Mouse (Mus musculus) urinary bladder, adult 18-20 months (tissue): ENCODE results near the gene Lmtk2.

Experiments used
- DNase-seq, 2 experiments: peaks; one replicate each; pipeline ENCODE4 v3.0.0; 2022; ENCODE audit warnings: low spot score in 2 of 2, mixed read lengths in 2 of 2

Gene Lmtk2

DNA sequence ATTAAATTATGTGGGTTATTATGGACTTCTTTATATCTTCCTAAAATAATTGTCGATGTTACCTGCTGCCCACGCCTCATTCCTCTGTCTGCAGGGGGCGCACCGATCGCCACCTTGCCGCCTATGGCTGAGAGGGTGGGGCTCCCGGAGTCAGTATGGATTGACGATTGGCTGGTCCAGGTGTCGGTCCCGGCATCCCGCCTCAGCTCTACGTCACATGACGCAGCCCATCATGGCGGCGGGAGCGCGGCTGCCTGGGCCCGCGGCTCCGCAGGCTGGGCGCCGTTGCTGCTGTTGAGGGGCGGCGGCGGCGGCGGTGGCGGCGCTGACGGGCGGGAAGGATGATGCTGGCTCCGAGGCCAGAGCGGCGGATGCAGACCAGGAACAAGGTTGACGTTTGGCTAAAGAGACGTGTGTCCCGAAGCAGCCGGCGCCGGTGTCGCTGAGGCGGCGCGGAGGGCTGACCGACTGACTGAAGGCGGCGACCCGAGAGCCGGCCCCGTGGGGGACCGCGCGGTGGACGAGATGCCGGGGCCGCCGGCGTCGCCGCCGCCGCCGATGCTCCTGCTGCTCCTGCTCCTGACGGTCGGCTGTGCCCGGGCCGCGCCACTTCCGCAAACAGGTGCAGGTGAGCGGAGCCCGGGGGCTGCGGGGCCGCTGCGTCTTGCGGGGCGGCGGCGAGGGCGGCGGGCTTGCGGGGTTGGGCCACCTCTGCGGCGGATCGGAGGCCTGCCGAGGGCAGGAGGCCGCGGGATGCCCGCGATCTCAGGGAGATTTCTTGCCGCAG lies at the start of gene Lmtk2:
Lmtk2 (plus strand) TSS at position 288 of the 787 bp plus-strand sequence.
- DNase-seq: peak; percentile 95 to 98

DNA sequence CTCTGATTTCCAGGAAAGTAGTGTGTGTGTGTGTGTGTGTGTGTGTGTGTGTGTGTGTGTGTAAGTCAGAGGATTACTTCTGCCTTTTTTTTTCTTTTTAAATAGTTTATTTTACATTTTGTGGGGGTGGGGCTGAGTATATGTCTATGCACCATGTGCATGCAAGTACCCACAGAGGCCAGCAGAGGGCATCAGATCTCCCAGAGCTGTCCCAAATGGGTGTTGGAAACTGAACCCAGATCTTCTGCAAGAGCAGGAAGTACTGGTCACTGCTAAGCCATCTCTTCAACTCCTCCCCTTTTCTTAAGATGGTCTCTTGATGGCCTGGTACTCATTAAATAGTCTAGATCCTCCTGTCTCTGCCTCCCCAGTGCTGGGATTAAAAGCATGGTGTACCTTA lies 49.0 kb upstream of the Lmtk2 start:
- DNase-seq: no peak

DNA sequence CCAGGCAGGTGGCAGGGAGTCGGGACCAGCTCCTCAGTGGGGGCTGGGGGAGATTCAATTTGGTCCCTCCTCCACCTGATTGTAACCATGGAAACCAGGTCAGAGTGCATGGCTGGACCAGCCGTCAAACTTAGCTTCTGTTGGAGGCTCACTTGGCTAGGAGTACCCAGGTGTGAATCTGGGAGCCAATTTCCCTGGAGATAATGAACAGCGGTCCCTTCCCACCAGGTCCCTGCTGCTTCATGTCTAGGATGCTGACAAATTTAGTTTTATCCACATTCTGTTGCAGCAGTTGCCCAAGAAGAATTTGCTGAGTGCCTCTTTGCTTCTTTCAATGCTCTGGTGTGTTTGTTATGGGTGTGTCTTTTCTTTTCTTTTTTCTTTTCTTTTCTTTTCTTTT lies 46.8 kb upstream of the Lmtk2 start:
- no peak for DNase-seq

DNA sequence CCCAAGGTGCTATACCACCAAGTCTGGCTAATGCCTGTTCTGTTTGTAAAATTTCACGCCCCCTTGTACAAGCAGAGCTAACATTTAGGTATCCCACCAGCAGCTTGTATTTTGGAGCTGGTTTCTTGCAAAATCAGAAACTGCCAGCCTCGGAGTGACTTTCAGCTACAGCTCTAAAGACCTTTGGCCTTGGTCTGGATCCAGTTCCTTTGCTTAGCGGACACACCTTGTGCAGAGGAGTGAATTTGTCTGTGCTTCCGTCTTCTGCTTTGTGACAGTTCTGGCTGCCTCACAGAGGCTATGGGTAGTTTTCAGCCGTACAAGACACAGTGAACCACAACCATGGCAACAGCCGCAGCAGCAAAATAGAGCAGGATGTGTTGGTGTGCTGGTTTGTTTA lies 45.9 kb upstream of the Lmtk2 start:
- DNase-seq: no peak

DNA sequence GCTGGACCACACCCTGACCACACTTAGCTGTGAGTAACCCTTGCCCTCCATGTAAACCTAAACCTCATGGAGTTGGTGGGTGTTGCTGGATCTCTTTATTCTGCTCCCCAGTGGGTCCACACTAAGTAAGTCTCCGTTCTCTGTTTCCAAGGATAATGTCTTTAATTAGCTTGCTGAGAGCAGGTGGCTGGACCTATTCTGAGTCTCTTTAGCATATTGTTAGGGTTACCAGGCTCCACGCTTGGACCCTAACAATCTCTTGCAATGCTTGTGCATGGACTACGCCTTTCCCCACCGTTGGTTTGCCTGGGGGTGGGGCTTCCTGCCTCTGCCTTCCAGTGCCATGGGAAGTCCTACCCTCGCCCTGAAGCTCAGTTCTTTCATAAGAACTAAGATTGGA lies 36.1 kb upstream of the Lmtk2 start:
- DNase-seq: no peak

DNA sequence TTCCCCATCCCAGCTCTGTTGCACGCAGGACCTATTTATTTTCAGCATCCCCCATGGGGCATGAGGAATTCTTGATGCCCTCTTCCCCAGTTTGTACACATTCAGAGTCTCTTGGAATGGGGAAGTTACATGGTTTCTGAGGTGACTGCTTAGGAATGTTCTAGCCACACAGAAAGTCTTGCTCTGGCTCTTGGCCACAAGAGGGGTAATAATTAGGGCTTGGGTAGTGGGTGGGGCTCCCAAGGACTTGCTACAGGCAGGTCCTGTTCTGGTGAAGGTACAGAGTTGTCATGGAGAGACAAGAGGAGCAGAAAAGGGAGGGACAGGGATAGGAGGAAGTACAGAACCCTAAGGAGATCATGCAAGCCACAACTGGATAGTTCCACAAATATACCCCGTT lies 34.2 kb upstream of the Lmtk2 start:
- peak in 1 of 2 experiments; percentile 5 for DNase-seq

DNA sequence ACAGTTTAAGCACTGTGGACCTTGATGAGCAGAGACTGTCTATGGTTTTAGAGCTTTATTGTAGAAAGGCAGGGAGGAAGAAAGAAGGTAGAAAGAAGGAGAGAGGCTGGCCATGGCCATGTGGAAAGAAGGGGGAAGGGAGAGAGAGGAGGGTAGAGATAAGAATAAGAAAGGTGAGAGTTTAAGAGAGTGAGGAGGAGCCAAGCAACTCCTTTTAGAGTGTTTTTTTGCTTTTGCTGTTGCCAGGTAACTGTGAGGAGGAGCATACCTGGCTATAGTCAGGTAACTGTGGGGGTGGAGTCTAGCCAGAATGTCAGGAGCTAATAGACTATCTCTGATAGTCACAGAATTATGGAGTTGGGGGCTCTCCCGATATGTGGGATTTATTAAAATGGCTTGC lies 30.2 kb upstream of the Lmtk2 start:
- DNase-seq: no peak

DNA sequence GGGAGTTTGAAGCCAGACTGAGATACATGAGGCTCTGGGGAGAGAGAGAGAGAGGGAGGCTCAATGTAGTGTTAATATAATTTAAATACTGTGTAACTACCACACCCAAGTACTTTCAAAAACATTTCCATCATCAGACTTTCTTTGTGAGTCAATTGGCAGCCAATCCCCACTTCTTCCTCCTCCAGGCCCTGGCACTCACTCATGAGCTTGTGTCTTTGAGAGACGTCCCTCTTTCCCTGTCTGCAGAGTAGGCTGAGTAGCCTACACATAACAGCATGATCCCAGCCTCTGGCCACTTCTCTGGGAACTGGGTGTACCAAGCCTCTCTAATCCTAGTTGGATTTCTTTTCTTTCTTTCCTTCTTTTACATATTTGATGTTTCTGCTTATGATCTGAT lies 29.0 kb upstream of the Lmtk2 start:
- DNase-seq: no peak

DNA sequence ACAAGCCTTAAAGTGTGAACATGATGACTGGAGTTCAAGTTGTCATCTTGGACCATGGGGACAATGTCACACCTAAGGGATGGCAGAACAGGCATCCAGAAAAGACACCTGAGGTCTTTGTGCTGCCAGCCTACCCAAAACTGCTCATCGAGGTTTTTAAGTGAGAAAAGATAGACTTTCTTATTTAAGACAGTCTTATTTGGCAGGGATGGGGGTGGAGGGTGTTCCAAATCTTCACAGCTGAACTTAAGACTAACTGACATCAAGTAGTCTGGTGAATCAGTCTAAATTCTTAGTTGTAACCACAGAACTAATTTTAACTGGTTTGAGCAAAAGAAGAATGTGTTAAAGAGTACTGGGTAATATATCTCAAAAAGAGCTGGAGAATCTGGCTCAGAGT lies 22.7 kb upstream of the Lmtk2 start:
- no peak for DNase-seq

DNA sequence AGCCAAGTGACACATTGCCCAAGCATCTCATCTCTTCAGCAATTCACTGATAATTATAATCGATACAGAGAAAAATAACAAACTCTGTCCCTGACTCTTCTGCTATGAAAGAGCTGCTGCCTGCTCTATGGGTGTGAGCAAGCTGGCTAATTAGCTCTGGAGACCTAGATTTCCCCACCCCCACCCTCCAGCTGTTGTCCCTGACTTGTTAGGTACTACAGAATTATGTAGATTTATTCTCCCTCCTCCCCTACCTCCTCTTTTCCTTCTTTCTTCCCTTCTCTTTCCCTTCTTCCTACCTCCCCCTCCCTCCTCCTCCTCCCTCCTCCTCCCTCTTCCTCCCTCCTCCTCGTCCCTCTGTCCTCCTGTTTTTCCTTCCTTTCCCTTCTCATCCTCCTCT lies 19.4 kb upstream of the Lmtk2 start:
- DNase-seq: no peak

DNA sequence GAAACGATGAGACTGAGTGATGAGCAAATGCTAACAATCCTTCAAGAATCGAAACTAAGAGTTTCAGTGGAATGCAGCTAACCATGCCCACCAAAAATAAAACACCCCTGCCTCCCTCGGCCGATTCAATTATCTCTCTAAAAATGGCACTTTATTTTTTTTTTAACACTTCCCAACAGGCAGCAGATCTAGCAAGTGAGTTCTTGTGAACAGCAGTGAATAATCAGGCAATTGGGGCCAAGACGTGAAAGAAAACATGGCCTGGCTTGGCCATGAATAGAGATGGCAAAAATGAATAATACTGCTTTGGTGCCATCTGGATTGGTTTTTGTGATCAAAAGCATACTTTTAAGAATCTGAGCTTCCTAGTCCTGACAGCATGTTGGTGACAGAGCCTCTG lies 18.2 kb upstream of the Lmtk2 start:
- no peak for DNase-seq

DNA sequence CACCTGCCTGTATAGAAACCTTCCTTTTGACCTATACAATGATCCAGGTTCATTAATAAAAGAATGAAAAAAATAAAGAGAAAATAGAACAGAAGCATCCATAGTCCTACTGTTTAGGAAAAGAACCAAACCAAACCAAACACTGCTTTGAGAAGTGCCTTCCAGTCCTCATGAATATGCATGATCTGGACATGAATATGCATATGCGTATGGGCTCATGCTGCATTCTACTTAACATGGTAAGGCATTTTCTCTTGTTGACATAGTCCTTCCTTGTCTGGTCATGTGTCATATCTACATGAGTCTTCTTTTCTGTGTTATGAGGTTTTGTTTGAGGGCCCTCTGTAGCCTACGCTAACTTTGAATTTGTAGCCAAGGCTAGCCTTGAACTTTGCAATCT lies 16.7 kb upstream of the Lmtk2 start:
- no peak for DNase-seq

DNA sequence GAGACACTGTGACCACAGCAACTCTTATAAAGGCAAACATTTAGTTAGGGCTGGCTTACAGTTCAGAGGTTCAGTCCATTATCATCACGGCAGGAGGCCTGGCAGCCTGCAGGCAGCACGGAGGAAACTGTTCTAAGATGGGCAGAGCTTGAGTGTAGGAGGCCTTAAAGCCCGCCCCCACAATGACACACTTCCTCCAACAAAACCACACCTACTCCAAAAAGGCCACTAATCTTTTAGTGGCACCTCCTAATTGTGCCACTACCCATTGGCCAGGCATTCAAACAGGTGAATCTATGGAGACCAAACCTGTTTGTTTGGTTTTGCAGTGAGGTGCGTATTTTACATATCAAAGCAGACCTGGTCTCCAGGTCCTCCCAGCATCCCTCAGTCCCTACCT lies 16.0 kb upstream of the Lmtk2 start:
- no peak for DNase-seq

DNA sequence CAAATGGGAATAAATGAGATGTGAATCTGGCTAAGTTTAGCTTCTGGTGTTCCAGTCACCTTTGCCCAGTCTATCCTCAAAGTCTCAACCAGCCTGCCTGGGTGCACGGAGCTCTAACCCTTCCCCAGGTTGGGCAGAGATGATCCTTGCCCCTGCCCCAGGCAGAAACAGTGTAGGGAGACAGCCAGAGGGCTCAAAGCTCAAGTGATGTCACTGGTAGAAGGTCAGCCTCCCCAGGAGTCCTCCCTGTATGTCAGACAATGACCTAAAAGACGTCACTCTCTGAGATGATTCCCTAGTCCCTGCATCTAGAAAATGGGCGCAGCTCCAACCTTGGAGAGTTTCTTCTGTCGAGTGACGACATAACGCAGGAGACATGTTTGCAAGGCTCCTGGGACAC lies 14.5 kb upstream of the Lmtk2 start:
- DNase-seq: no peak

DNA sequence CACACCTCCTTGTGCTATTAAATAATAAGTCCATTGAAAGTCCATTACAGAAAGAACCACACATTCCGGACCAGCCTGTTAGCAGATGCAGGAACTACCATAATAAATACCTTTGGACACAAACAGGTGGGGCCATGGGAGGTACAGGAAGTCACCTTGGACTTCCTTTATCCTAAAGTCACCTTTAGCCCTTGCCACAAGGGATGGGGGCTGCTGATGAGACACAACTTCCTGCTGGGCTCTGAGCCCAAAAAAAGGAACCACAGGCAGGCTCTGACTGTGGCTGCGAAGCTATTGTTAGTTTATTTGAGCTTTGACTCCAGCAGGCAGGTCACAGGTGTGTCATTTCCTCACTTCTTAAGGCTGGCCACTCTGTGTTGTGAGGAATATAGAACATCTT lies 13.7 kb upstream of the Lmtk2 start:
- peak in 1 of 2 experiments; percentile 6 for DNase-seq

DNA sequence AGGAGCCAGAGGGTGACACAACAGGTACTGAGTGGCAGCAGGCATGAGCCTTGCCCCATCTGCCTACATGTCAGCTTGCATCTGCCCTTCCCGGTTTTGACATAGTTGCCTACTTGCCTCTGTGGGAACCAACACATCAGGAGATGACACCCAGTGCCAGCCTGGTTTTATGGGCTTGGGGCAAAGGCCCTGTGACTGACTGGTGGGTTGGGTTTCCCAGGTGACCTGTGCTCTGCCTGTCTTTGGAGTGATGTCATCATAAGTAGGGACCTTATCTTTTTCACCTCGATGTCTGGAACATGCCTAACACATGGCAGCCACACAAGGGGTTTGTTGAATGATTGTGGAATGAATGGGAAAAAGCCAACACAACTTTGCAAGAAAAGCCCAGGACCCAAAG lies 11.9 kb upstream of the Lmtk2 start:
- no peak for DNase-seq

DNA sequence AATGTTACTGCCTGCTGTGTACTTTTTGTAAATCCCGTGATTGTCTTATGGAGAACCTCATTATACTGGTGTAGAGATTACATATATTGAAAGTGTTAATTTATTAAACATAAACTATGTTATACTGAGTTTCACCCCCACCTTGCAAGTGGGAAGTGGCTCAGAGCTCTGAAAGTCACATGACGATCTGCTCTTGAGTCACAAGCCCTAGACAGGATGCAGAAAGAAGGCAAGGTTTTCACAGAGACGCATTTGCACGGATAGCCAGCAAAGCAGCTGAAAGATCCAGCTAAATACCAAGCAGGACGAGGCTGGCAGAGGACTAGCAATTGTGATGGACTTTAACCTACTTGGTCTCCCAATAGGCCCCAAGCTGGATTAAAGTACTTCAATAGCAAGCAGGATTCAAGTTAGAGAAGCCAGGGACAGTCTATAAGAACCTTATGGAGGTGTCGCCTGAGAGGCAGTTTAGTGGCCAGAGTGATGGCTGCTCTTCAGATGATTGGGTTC lies 4.7 kb upstream of the Lmtk2 start:
- no peak for DNase-seq

DNA sequence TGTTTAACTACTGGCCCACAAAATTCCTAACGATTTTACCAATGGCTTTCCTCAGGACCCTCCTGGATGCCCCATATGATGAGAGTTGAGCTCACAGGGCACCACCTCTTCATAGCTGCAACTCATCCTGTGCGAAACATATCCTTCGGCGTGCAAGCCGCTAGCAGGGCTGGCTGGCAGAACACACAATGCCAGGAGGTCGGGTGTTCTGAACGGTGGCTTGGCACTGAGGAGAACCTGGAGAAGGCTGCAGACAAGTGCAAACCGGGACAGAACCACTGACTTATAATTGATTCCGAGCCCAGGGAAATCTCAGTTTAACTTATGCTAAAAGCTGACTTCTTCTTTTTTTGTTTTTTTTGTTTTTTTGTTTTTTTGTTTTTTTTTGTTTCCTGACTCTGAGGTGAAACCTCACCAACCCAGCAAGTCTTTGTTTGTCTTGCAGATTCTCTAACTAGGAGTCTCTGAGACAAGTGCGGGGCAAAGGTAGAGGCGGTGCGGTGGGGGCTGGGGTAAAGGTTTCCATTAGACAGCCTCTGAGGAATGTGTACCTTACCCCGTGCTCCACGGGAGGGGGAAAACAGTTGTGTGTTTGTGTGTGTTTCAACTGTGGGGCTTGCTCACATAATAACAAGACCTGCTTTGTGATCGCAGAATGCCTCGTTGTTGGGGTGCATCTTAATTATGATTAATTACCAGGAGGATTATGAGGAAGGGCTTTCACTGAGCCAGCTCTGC lies 2.2 kb upstream of the Lmtk2 start:
- peak; percentile 34 to 55 for DNase-seq

DNA sequence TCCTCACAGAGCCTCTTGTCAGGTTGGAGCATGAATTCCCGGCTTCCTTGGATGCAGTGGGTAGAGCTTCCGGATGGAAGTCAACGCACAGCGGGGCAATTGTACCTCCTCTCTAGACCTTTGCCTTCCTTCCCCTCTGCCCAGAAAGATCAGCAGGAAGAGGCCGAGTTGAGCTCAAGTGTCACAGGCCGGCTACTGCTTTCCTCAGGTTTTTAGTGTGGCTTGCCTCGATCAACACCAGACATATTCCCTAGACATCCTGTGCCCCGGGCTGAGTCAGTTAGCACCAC lies 1.7 kb upstream of the Lmtk2 start:
- DNase-seq: peak in 1 of 2 experiments; percentile 6

DNA sequence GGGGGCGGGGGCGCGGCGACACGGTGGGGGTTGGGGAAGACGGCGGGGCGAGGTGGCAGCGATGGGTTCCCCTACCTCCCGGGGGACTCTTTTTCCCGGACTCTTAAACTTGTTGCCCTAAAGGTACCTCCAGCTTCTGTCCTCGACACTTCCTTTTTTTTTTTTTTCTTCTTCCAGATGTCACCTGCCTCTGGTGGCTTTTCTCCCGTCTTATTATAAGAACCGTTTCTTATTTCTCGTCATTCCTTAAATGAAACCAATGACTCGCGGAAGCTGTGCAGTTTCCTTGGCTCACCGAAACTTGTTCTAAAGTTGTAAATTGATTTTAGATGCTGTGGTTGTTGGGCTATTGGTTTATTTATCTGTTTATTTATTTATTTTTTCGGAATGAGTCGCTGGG lies 712 bp downstream of the Lmtk2 start:
- DNase-seq: no peak

DNA sequence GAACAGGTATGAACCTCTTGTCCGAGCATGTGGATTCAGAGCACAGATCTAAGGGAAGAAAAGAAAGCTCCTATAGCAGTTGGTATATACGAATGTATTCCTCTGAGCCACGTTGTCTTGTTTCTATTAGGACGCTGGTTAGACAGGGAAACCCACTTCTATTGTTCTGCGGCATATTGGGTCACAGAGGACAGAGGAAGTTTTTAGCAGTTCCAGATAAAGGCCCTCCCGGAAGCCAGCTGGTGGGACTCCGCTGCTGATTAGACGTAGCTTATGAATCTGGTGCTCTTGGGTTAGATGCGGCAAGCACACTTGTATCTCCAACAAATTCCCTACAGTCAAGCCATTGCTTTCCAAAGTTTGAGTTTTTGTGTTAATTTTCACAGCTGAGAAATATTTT lies 4.8 kb downstream of the Lmtk2 start:
- DNase-seq: no peak

DNA sequence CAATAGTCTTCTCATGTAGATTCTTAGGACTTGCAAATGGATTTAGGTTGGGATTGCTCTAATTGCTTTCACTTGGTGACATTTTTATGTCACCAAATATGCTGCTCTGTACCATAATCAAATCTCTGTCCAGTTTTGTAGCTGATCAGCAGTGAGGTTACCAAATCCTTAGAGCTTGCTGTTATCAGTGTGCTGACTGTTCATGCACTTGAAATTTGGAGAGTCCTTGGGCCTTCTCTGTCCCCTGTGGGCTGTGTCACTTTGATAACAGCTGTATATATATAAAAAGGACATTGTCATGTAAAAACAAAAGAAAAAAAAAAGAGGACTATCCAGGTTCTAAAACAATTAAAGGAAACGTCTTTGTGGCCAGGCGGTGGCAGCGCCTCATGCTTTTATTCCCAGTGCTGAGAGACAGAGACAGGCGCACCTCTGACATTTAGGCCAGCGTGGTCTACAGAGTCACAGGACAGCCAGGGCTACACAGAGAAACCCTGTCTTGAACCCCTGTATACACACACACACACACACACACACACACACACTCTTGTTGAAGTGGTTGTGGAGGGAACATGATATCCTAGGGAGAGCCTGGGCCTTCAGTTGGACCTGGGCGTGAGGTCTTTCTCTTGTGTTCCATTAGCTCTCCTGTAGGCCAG lies 5.4 kb downstream of the Lmtk2 start:
- DNase-seq: no peak

DNA sequence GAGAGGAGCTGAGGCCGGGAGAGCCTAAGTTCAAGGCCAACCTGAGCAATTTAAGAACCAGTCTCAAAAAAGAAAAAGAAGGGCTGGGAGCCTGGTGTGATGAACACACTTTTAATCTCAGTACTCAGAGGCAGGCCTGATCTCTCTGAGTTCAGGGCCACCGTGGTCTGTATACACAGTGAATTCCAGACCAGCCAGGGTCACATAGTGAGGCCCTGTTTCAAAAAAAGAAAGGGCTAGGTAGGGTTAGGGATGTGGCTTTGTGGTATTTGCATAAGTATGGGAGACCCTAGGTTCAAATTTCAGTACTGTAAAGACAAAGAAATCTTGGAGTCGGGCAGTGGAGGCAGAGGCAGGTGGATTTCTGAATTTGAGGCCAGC lies 5.9 kb downstream of the Lmtk2 start:
- DNase-seq: no peak
